Mouse (Mus musculus): ENCODE measurements around the gene Wasf2.

Wasf2 gene

GRCm38 (mm10) chr4:133201006-133201771, 70.9 kb downstream of the Wasf2 start:
- peak; percentile 67 for DNase-seq (ENCODE audit: inconsistent ontology term)

GRCm38 (mm10) chr4:133202254-133202653, 71.9 kb downstream of the Wasf2 start:
- no peak for DNase-seq (ENCODE audit: inconsistent ontology term)

GRCm38 (mm10) chr4:133203591-133203990, 73.3 kb downstream of the Wasf2 start:
- DNase-seq (ENCODE audit: inconsistent ontology term) = no peak

- DNase-seq (ENCODE audit: inconsistent ontology term) = no peak
These were observed 74.1 kb downstream of the Wasf2 start for GRCm38 (mm10) chr4:133204379-133204778.

GRCm38 (mm10) chr4:133209366-133209765, 79.1 kb downstream of the Wasf2 start:
- DNase-seq (ENCODE audit: inconsistent ontology term) = peak; percentile 54

GRCm38 (mm10) chr4:133210023-133210787, 79.9 kb downstream of the Wasf2 start:
- DNase-seq (ENCODE audit: inconsistent ontology term) = no peak

GRCm38 (mm10) chr4:133210788-133211390, 80.6 kb downstream of the Wasf2 start:
- DNase-seq (ENCODE audit: inconsistent ontology term) = no peak

- DNase-seq (ENCODE audit: inconsistent ontology term) = no peak
These were observed 81.7 kb downstream of the Wasf2 start, which contains the start of the genes Cd164l2 and Gpr3 for GRCm38 (mm10) chr4:133211751-133212561. Cd164l2 (plus strand) TSS chr4:133212131. Gpr3 (minus strand) TSS chr4:133212536.

- peak; percentile 95 for DNase-seq (ENCODE audit: inconsistent ontology term)
These were observed 82.4 kb downstream of the Wasf2 start for GRCm38 (mm10) chr4:133212562-133213267.

- DNase-seq (ENCODE audit: inconsistent ontology term) = peak; percentile 64
These were observed 82.9 kb downstream of the Wasf2 start for GRCm38 (mm10) chr4:133213268-133213590.

GRCm38 (mm10) chr4:133213661-133214060, 83.4 kb downstream of the Wasf2 start:
- no peak for DNase-seq (ENCODE audit: inconsistent ontology term)

GRCm38 (mm10) chr4:133217641-133218040, 87.3 kb downstream of the Wasf2 start:
- peak; percentile 65 for DNase-seq (ENCODE audit: inconsistent ontology term)

GRCm38 (mm10) chr4:133218745-133219144, 88.4 kb downstream of the Wasf2 start:
- no peak for DNase-seq (ENCODE audit: inconsistent ontology term)

GRCm38 (mm10) chr4:133220656-133221055, 90.4 kb downstream of the Wasf2 start:
- no peak for DNase-seq (ENCODE audit: inconsistent ontology term)

- DNase-seq (ENCODE audit: inconsistent ontology term) = no peak
These were observed 91.4 kb downstream of the Wasf2 start for GRCm38 (mm10) chr4:133221701-133222100.

GRCm38 (mm10) chr4:133223875-133224274, 93.6 kb downstream of the Wasf2 start:
- DNase-seq (ENCODE audit: inconsistent ontology term) = no peak

GRCm38 (mm10) chr4:133226073-133226472, 95.8 kb downstream of the Wasf2 start:
- no peak for DNase-seq (ENCODE audit: inconsistent ontology term)

GRCm38 (mm10) chr4:133227636-133228035, 97.3 kb downstream of the Wasf2 start:
- no peak for DNase-seq (ENCODE audit: inconsistent ontology term)

- no peak for DNase-seq (ENCODE audit: inconsistent ontology term)
These were observed 99.3 kb downstream of the Wasf2 start for GRCm38 (mm10) chr4:133229582-133229981.

GRCm38 (mm10) chr4:133233285-133233976, 103.1 kb downstream of the Wasf2 start:
- peak; percentile 22 for DNase-seq (ENCODE audit: inconsistent ontology term)

All from Muller cell, postnatal 12 days (primary cell).